Mouse (Mus musculus) kidney, postnatal 0 days (tissue): Measurements from ENCODE around the gene E130114P18Rik. TPM values are rescaled to one million over a fixed set of nuclear protein-coding genes. Genes with fewer than 3 reads are reported as not detected.

Source experiments
- ATAC-seq: fragments of 200-750 bp; cut with Nextera tagmentation; replicated peaks from 2 replicates; pipeline ENCODE4 v1.8.0; 2017; ENCODE audit warnings: low read depth, moderate number of reproducible peaks, moderate TSS enrichment, moderate library complexity; ENCODE audit not compliant: low FRiP score
- DNase-seq: peaks from one replicate; pipeline ENCODE4 v3.0.0-alpha.2; 2016; ENCODE audit warnings: low spot score
- H3K27ac ChIP-seq: fragments of 300-500 bp; sonication (generic); 2 replicates; pipeline ENCODE4 v1.5.1; 2014; ENCODE audit warnings: mild to moderate bottlenecking
- H3K27me3 ChIP-seq: fragments of 300-500 bp; sonication (generic); 2 replicates; pipeline ENCODE4 v1.6.1; 2014; ENCODE audit warnings: low read length, mixed read lengths; ENCODE audit not compliant: insufficient read depth
- H3K36me3 ChIP-seq: fragments of 300-500 bp; sonication (generic); 2 replicates; pipeline ENCODE4 v1.6.1; 2014; ENCODE audit warnings: low read length, mixed read lengths; ENCODE audit not compliant: insufficient read depth
- H3K4me1 ChIP-seq: fragments of 300-500 bp; sonication (generic); replicated peaks from 2 replicates; pipeline ENCODE4 v1.6.1; 2014; ENCODE audit warnings: antibody characterized with exemption, low read length, mixed read lengths; ENCODE audit not compliant: insufficient read depth
- H3K4me2 ChIP-seq: fragments of 300-500 bp; sonication (generic); 2 replicates; pipeline ENCODE4 v1.6.1; 2014; ENCODE audit warnings: mild to moderate bottlenecking, low read length, moderate library complexity, mixed read lengths
- H3K4me3 ChIP-seq: fragments of 300-500 bp; sonication (generic); replicated peaks from 2 replicates; pipeline ENCODE4 v1.5.1; 2014; ENCODE audit warnings: low read depth, low read length
- H3K9ac ChIP-seq: fragments of 300-500 bp; sonication (generic); 2 replicates; pipeline ENCODE4 v1.6.1; 2014; ENCODE audit warnings: low read depth, low read length
- H3K9me3 ChIP-seq: fragments of 300-500 bp; sonication (generic); replicated peaks from 2 replicates; pipeline ENCODE4 v1.6.1; 2016; ENCODE audit warnings: low read length, inconsistent platforms, mixed read lengths
- CTCF ChIP-seq: IDR thresholded peaks from 2 replicates; pipeline ENCODE4 v1.5.1; 2016; ENCODE audit warnings: antibody characterized with exemption, low read depth, mild to moderate bottlenecking, moderate library complexity
- WGBS: fragments of 180-500 bp; shearing (Covaris S2); extraction: QIAGEN DNeasy Blood & Tissue Kit; methylation state at CpG from one replicate; pipeline ENCODE4 v1.1.7; 2014; 5-methylcytosine and 5-hydroxymethylcytosine counted together
- polyA plus RNA-seq: library from polyadenylated mRNA; unstranded; fragments of >200 nt; fragmentation: Nextera tagmentation; extraction: Ambion mirVana; gene quantifications from 2 replicates; pipeline ENCODE4 v1.2.1, GENCODE M21; 2015

Gene E130114P18Rik
- polyA plus RNA-seq, 1 experiment from 2014 or later: 0.38 TPM

GRCm38 (mm10) chr4:97589790-97590189, 188.1 kb downstream of the E130114P18Rik start:
- TF ChIP-seq CTCF: no peak
- ATAC-seq: no peak
- Histone ChIP-seq H3K4me1 (no peaks in the 10 kb centered on the region), H3K4me3 (no peak overlapping the region), H3K27ac (no peak overlapping the region), H3K9me3 (no peaks in the 10 kb centered on the region), H3K4me2 (no peak overlapping the region), H3K36me3 (no peaks in the 10 kb centered on the region), H3K27me3 (no peaks in the 10 kb centered on the region), H3K9ac (no peak overlapping the region)
- no peak for DNase-seq
- 64% methylated on average over 1 of the region's 1 CpGs for WGBS

GRCm38 (mm10) chr4:97587412-97588010, 190.4 kb downstream of the E130114P18Rik start:
- H3K9me3 ChIP-seq: no peaks in the 10 kb centered on the region
- ATAC-seq (no peak), DNase-seq (no peak)
- H3K9ac ChIP-seq: no peak overlapping the region
- no peaks in the 10 kb centered on the region for H3K27me3 ChIP-seq
- no peak overlapping the region for H3K4me3 ChIP-seq
- no peaks in the 10 kb centered on the region for H3K36me3 ChIP-seq
- H3K27ac ChIP-seq: no peak overlapping the region
- TF ChIP-seq CTCF: no peak
- no peak overlapping the region for H3K4me2 ChIP-seq
- WGBS: 86% methylated on average over 9 of the region's 9 CpGs
- H3K4me1 ChIP-seq: no peaks in the 10 kb centered on the region

- no peaks in the 10 kb centered on the region for H3K36me3 ChIP-seq
- ATAC-seq (no peak), DNase-seq (no peak)
- H3K27ac ChIP-seq: no peak overlapping the region
- H3K4me2 ChIP-seq: no peak overlapping the region
- 84% methylated on average over 7 of the region's 7 CpGs for WGBS
- H3K9ac ChIP-seq: no peak overlapping the region
- TF ChIP-seq CTCF: no peak
- H3K9me3 ChIP-seq: no peaks in the 10 kb centered on the region
- no peak overlapping the region for H3K4me3 ChIP-seq
- no peaks in the 10 kb centered on the region for H3K27me3 ChIP-seq
- H3K4me1 ChIP-seq: no peaks in the 10 kb centered on the region
Observed at GRCm38 (mm10) chr4:97585170-97585569, 192.7 kb downstream of the E130114P18Rik start.

GRCm38 (mm10) chr4:97584445-97585130, 193.3 kb downstream of the E130114P18Rik start:
- H3K4me3 ChIP-seq: no peak overlapping the region
- DNase-seq (no peak), ATAC-seq (no peak)
- H3K9ac ChIP-seq: no peak overlapping the region
- H3K4me1 ChIP-seq: no peaks in the 10 kb centered on the region
- H3K36me3 ChIP-seq: no peaks in the 10 kb centered on the region
- H3K4me2 ChIP-seq: no peak overlapping the region
- 73% methylated on average over 9 of the region's 9 CpGs for WGBS
- H3K27me3 ChIP-seq: no peaks in the 10 kb centered on the region
- H3K27ac ChIP-seq: no peak overlapping the region
- TF ChIP-seq CTCF: no peak
- H3K9me3 ChIP-seq: no peaks in the 10 kb centered on the region

GRCm38 (mm10) chr4:97582796-97583430, 195.0 kb downstream of the E130114P18Rik start:
- no peaks in the 10 kb centered on the region for H3K4me1 ChIP-seq
- H3K9ac ChIP-seq: no peak overlapping the region
- 31% methylated on average over 15 of the region's 15 CpGs for WGBS
- no peak overlapping the region for H3K4me3 ChIP-seq
- H3K36me3 ChIP-seq: no peaks in the 10 kb centered on the region
- H3K27me3 ChIP-seq: no peaks in the 10 kb centered on the region
- no peak overlapping the region for H3K27ac ChIP-seq
- DNase-seq (peak; percentile 64), ATAC-seq (0 out of 2 replicates have a peak, but pooled peaks have one; percentile 33)
- no peak for TF ChIP-seq CTCF
- H3K9me3 ChIP-seq: no peaks in the 10 kb centered on the region
- peak overlapping the region; percentile 36 for H3K4me2 ChIP-seq

- Histone ChIP-seq H3K27ac (no peak overlapping the region), H3K27me3 (no peaks in the 10 kb centered on the region), H3K4me3 (no peak overlapping the region), H3K9ac (no peak overlapping the region), H3K9me3 (no peaks in the 10 kb centered on the region), H3K36me3 (no peaks in the 10 kb centered on the region), H3K4me2 (no peak overlapping the region), H3K4me1 (no peaks in the 10 kb centered on the region)
- TF ChIP-seq CTCF: no peak
- 47% methylated on average over 3 of the region's 3 CpGs for WGBS
- ATAC-seq: no peak
- DNase-seq: no peak
Observed at GRCm38 (mm10) chr4:97582064-97582415, 195.8 kb downstream of the E130114P18Rik start.
